ENCODE assay signal across 8 mouse cellular contexts in the genomic region with DNA sequence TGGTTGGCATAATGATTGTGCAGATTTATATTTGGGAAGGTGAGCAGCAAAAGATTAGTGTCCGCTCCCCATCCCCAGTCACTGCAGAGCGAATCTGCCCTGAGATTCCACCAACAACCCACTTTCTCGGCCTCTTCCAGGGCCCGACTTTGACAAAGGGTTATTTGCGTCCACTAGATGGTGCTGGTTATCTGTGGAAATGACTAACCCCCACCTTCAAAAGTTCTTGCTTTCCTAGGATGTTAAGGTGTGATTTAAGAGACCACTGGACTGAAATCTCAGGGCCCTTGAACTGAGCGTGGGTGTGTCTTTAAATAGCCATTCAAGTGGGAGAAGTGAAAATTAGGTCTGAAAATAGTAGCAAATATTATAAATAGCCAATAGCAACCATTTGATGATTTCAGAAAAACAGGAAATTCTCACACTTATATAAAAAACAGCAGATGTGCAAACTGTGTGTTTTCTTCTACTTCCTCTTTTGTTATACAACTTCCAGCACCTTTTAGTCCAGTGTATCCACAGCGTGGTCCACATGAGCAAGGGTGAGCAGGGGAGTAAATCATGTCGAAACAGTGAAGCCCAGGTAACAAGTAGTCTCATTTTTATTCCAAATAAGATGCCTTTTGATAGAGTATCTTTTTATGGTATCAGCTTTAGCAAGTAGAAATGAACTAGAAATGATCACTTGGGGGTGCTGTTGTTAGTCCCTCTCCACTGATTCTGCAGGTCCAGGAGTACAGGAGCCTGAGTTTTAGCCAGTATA. TPM values are rescaled to one million over a fixed set of nuclear protein-coding genes. Genes with fewer than 3 reads are reported as not detected.
DNase-seq lines count a peak whose midpoint lies in the region; ATAC-seq and TF ChIP-seq lines count a peak whose summit lies in the region.

No protein-coding gene starts in this region.

- no peaks in the 10 kb centered on the region for H3K9me3 ChIP-seq in embryonic facial prominence, embryonic 13.5 days
- no peaks in the 10 kb centered on the region for H3K9me3 ChIP-seq in hindbrain, embryonic 15.5 days

- no peak overlapping the region for H3K9ac ChIP-seq in liver, adult 2 months (ENCODE audit: low read depth, low read length)
- H3K9ac ChIP-seq in embryonic facial prominence, embryonic 13.5 days, result 0 out of 2 replicates have a peak overlapping the region, but pooled peaks have one; percentile 23
- H3K9ac ChIP-seq in hindbrain, embryonic 15.5 days, result no peak overlapping the region

- H3K27me3 ChIP-seq in liver, adult 2 months (ENCODE audit: control insufficient read depth, insufficient read depth, low read length), result no peaks in the 10 kb centered on the region
- H3K27me3 ChIP-seq in embryonic facial prominence, embryonic 13.5 days, result no peaks in the 10 kb centered on the region; the same call in 1 of the 2 replicates
- no peaks in the 10 kb centered on the region for H3K27me3 ChIP-seq in hindbrain, embryonic 15.5 days

- no peak for TF ChIP-seq POLR2A in liver, adult 2 months (IDR thresholded peaks at IDR 0.05; ENCODE audit: extremely low read depth, insufficient read depth, low read length)

- 14% methylated on average over 8 of the region's 8 CpGs for WGBS in liver, adult 2 months
- WGBS in embryonic facial prominence, embryonic 13.5 days, result 18% methylated on average over 8 of the region's 8 CpGs
- WGBS in hindbrain, embryonic 15.5 days, result 23% methylated on average over 8 of the region's 8 CpGs

- no peak overlapping the region for H3K4me2 ChIP-seq in embryonic facial prominence, embryonic 13.5 days
- H3K4me2 ChIP-seq in hindbrain, embryonic 15.5 days, result no peak overlapping the region

- H3K36me3 ChIP-seq in liver, adult 2 months (ENCODE audit: control insufficient read depth, insufficient read depth, low read length), result no peaks in the 10 kb centered on the region
- no peaks in the 10 kb centered on the region for H3K36me3 ChIP-seq in embryonic facial prominence, embryonic 13.5 days
- H3K36me3 ChIP-seq in hindbrain, embryonic 15.5 days, result no peaks in the 10 kb centered on the region

- H3K4me1 ChIP-seq in liver, adult 2 months (ENCODE audit: control insufficient read depth, insufficient read depth, low read length), result peaks cover 6% of the 10 kb centered on the region; the same call in 1 of the 2 replicates
- 0 out of 2 replicates have a peak, but pooled peaks cover 4% of the 10 kb centered on the region for H3K4me1 ChIP-seq in embryonic facial prominence, embryonic 13.5 days
- no peaks in the 10 kb centered on the region for H3K4me1 ChIP-seq in hindbrain, embryonic 15.5 days (replicated peaks)

- H3K27ac ChIP-seq in liver, adult 2 months (replicated peaks; ENCODE audit: insufficient read depth, low read depth, low read length), result no peak overlapping the region
- no peak overlapping the region for H3K27ac ChIP-seq in embryonic facial prominence, embryonic 13.5 days
- H3K27ac ChIP-seq in hindbrain, embryonic 15.5 days (replicated peaks), result no peak overlapping the region

- ATAC-seq in embryonic facial prominence, embryonic 13.5 days (ENCODE audit: insufficient number of reproducible peaks, insufficient read depth, low FRiP score, low TSS enrichment, low read depth), result no peak
- ATAC-seq in hindbrain, embryonic 15.5 days (ENCODE audit: low FRiP score, low read depth), result peak; percentile 75
- peak; percentile 58; the same call in 1 of the 2 replicates for ATAC-seq in monocyte, adult 5-6 weeks (replicated peaks; ENCODE audit: insufficient number of reproducible peaks, low FRiP score, low TSS enrichment, poor library complexity, severe bottlenecking)

- H3K79me2 ChIP-seq in liver, adult 2 months (ENCODE audit: control insufficient read depth, insufficient read depth, low read length), result no peaks in the 10 kb centered on the region

- peak; percentile 30; the same call in 1 of the 2 replicates for TF ChIP-seq CTCF in liver, adult 2 months (IDR thresholded peaks at IDR 0.05; ENCODE audit: low read depth, low read length)

- no peak overlapping the region for H3K4me3 ChIP-seq in liver, adult 2 months (ENCODE audit: insufficient read depth, low read depth, low read length)
- H3K4me3 ChIP-seq in embryonic facial prominence, embryonic 13.5 days, result no peak overlapping the region
- no peak overlapping the region for H3K4me3 ChIP-seq in hindbrain, embryonic 15.5 days

- DNase-seq in liver, adult 2 months (ENCODE audit: extremely low read depth, low read depth, low spot score), result peak; percentile 48
- DNase-seq in liver, result no peak
- peak; percentile 35 to 64 for DNase-seq in adrenal gland, postnatal 36 days
- DNase-seq in left cerebral cortex, adult 8-10 months (ENCODE audit: low spot score in 2 of 2), result peak; percentile 11 to 35
- peak; percentile 40 for DNase-seq in telencephalon, adult 2 months (ENCODE audit: low read depth, low spot score)

RNA-seq across cellular contexts. Expression of a gene that starts 6.6 kb away (rescaled TPM):
- 0.09 TPM in 1 of 2 replicates, not detected in the other for total RNA-seq in liver, adult 2 months (2014; rRNA removed)
- 0.05 TPM in 1 of 2 replicates, not detected in the other for polyA plus RNA-seq in liver, adult 2 months (2012; rRNA removed)
- under 1 TPM; 0.23 to 0.26 TPM for total RNA-seq in adrenal gland, postnatal 36 days (2021)
- polyA plus RNA-seq in embryonic facial prominence, embryonic 13.5 days (2015; fragmentation: Nextera tagmentation; extraction: Ambion mirVana), result 0.79 and 1.5 TPM in 2 replicates
- polyA plus RNA-seq in hindbrain, embryonic 15.5 days (2015; fragmentation: Nextera tagmentation; extraction: Ambion mirVana), result 2.8 and 3.4 TPM in 2 replicates
- total RNA-seq in left cerebral cortex, adult 8-10 months (2022), result 1 to 10 TPM in 2 of 4 experiments, under 1 TPM in 2; 0.41 to 1.3 (median 0.80) TPM
- total RNA-seq in monocyte, adult 5-6 weeks (2017), result 0.49 to 2.0 TPM in 2 of 3 replicates, not detected in the other
